Mouse (Mus musculus) CH12F3 (cell line): ENCODE data around the gene Myh7.
"Not testable (repeated sequence)": the region's sequence is repeated elsewhere in the genome, so short reads cannot be mapped to it uniquely, and the experiment has no call there.

Source experiments
- in situ Hi-C: fragments of 300-500 bp; cut with MboI; formaldehyde crosslinking; loops from 2 replicates; pipeline ENCODE4 v1.14.3; 2020; ENCODE audit warnings: low sequenced_read_pairs

The Myh7 gene

DNA sequence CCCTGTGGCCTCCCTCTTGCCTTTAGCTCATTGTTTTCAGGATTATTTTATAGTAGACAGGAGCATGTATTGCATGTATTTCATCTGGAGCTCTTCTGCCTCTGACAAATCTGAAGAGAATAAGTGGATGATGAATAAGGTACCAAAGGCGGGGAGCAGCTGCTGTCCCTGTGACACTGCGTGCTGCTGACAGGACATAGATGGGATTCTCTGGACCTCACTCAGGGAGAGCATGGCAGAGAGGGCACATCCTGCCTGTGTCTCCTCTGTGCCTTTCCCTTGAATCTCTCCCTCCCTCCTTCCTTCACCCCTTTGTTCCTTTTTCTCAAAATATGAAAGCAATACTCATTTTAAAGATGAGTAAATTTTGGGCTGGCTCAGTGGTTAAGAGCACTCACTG, 11.1 kb upstream of the Myh7 start:
- in situ Hi-C loops, result no loop called here

DNA sequence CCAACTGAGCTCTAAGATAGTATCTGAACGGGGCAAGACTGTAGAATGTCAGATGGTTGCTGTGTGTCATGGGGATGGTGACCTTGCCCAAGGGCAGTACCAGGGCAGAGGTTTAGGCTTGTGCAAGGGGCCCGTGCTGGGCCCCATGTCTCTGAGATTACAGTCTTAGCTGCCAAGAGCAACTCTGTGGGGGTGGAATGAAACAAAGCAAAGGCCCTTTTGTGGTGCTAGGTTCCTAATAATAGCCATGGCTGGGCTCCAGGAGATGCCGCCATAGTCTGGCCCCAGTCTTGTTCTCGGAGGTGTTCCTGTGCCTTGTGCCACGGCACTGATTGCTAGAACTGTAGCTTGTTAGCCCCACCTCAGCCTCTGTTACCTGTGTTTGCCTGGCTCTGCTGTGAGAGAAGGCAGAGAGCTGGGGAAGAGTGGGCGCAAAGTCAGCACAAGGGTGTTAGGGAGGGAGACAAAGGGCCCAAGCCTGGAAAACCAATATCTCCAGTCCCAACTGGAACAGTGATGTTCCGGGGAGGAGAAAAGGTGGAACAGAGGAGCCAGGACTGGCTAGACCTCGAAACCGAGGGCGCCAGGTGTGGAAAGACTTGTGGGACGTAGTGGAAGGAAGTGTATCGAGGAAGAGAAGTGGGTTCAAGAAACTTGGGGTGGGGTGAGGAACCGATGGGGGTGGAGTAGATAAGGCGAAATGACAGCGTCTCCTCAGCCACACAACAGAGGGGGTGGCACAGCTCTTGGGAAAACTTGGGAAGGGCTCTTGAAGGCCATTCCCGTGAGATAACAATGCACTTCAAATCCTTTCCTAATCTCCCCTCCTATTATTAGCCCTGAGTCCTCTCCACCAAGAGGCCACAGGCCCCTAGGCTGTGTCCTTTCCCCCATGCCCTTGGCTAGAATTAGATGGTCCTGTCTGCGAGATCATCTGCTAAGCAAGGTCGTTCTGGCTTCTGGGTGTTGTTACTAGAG, 9.7 kb upstream of the Myh7 start:
- in situ Hi-C loops, result no loop called here

DNA sequence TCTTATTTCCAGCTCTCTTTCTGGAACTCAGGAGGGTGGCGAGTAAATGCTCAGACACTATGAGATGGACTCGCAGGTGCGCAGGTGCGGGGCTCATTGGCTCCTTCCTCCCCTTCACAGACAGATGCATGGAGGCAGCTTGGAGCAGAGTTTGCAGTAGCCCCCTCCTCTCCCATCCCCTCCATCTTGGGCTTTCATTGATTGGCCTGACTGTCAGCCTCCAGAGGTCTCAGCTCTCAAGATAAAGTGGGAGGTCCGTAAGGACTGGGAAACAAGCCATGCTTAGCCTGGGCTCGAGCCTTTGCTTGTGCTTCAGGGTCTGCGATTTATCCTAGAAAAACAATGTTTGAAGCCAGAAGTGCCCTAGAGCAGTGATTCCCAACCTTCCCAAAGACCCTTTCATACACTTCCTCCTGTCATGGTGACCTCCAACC, 8.3 kb upstream of the Myh7 start:
- in situ Hi-C loops, result no loop called here

DNA sequence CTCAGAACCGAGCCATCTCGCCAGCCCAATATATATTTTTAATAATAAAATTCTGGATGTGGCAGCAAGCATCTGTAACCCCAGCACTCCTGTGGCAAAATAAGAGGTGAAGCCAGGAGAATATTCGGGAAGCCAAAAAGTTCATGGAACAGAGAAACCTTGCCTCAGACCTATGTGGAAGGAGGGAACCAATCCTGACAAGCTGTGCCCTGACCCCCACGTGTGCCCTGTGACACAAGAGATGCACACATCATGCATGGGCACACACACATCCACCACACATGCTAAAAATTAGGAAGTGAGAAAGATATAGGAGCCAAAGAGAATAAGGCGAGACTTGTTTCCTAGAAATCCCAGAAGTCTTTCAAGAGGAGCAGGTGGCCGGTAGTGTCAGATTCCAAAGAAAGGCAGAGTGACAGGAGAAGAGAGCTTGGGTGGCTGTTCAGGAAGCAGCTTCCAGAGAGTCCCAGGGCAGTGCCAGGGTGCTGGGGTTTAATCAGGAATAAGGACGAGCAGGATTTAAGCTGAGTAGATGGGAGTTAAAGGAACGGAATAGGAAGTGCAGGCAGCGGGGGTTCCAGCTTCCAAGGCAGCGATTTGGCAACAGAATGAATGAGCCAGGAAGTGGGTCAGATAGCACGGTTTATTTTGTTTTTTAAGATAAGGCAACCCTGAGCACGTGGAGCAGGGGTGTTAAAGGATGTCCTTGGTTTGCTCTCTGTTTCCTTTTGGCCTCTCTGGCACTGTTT, 7.7 kb upstream of the Myh7 start:
- in situ Hi-C loops, result no loop called here

DNA sequence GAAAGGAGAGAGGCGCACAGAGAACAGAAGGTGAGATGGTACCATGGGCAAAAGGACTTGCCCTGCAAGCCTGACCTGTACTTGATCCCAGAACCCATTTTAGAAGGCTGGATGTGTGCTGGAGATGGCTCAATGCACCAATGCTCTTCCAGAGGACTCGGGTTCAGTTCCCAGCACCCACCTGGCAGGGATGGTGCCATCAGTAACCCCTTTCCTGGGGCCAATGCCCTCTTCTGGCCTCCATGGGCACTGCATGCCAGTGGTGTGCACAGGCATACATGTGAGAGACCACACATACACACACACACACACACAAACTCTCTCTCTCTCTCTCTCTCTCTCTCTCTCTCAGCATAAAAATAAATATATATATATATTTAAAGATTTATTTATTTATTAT, 7.0 kb upstream of the Myh7 start:
- in situ Hi-C loops, result no loop called here

DNA sequence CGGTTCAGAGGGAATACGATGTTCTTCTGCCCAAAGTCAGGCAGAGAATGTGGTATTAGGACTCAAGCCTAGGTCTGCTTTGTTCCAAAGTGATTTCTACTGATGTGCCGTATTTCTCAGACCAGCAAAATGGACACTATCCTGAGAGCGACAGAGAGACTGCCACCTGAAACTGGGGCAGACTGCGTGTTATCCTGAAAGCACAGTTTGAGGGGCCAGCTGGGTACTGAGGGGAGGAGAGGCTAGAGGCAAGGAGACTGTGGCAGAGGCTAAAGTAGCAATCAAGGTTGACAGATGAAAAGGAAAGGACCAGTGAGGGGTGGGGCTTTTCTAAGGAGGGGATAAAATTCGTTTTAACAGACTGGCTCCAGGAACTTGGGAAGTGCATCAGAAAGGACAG, 6.4 kb upstream of the Myh7 start:
- in situ Hi-C loops, result no loop called here

DNA sequence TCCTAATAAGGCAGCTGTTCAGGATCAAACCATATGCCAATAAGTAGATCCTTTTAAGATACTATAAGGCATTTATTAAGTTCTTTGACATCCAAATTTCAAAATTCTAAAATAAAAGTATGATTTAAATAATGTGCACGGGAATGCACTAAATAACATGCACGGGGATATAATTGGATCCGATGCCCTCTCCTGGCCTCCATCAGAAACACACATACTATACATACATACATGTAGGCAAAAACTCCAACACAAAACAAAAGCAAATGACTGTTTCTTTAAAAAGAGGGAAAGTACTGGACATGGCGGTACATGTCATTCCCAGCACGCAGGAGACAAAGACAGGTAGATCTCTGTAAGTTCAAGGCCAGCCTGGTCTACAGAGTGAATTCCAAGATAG, 5.4 kb upstream of the Myh7 start:
- in situ Hi-C loops, result not testable (repeated sequence)

DNA sequence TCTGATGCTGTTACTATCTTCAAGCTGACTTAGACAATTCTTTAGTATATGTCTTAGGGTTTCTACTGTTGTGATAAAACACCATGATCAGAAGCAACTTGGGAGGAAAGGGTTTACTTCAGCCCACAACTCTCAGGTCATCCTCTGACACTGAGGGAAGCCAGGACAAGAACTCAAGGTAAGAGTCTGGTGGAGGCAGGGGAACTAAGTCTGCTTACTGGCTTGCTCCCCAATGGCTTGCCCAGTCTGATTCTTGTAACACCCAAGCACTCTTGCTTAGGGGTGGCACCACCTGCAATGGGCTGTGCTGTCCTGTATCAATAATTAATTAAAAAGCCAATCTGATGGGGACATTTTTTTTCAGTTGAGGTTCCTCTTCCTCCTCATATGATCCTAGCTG, 4.3 kb upstream of the Myh7 start:
- in situ Hi-C loops, result no loop called here

DNA sequence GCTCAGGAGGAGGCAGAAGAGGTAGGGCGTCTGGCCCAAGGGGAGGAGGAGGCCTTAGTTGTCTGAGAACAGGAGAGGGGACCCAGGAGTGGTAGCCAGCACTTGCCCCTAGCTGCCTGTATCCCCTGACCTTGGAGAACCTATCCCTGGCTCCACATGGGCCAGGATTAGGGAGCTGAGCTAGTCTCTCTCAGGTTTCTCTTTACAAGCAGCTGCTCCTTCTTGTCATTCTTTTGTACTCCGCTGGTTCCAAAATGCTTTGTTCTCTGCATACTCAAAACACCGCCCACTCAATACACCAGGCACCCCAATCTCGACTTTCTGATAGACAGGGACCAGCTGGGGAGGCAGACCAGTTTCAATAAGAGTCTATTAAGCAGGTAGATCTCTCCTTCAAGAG, 2.9 kb upstream of the Myh7 start:
- in situ Hi-C loops, result no loop called here

DNA sequence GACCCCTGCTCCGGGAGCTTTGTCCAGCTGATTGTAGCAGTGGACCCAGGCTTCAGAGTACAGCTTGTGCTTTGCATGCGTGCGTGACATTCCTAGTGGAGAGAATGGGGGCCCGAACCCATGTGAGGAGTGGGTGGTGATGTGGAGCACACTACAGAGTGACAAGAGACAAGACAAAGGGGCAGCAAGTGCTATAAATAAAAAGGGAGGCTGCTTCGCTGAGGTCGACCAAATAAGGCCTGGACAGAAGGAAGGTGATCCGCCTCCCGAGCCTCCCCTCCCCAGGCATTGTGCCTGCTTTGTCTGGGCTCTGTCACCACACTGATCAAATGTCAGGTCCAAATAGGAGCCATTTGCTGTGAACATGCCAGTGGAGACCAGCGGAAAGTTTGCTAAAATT, 2.4 kb upstream of the Myh7 start:
- in situ Hi-C loops, result no loop called here

DNA sequence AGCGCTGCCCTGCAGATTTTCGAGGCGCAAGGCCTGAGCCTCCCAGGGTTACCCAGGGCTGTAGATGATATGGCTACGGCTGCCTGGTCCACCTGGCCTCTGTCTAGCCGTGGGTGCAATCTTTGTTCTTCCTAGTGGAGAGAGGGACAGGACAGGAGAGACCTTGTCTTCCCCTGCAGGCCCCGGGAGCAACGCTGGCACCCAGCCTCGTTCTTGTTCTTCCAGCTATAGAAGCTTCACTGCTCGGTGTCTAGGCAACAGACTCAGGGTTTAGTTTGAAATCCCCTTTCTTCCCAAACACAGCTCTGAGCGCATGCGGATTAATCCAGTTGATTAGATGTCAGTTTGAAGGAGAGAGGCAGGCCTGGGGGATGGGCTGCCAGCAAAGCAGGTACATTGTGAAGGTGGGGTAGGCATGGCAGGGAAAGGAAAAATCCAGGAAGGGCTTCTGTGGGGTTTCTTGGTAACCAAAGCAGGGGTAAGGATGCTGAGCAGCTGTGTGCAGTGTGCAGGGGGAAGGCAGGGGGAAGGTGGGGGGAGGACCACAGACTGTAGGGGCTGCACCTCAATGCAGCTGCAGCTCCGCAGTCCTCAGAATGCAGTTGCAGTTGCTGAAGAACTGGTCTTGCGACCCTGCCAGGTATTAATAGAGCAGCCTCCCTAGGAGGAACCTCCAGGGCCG, 1.2 kb upstream of the Myh7 start:
- in situ Hi-C loops, result no loop called here

DNA sequence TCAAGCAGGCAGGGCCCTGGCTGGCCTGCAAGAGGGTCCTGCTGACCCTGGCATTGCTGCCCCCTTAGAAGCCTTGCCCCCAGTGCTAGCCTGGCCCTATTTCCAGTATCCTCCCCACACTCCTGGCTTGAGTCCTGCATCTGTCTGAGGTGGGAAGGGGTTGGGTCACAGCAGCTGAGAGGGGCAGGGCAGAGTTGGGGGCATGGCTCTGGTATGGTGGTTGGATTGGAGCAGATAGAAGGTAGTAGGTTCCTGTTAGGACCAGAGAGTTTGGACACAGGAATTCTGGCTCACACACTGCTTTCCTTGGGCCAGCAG, 402 bp upstream of the Myh7 start:
- in situ Hi-C loops, result no loop called here

DNA sequence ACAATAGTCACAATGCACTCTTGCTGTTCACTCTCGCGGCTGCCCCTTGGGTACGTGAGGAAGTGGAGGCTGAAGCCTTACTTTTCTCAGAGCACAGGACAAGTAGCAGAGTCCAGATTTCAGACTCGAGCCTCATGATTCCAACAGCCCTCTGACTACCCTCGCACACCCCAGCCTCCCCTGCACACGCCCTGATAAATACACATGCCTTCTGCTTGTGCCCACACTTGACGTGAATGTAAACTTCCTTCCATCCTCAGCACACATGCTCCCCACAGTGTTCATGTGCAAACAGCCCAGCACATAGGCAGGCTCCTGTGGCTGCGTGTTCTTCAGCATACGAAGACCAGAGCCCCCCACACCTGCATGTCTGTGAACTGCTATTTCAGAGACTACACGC, 790 bp downstream of the Myh7 start:
- in situ Hi-C loops, result no loop called here

DNA sequence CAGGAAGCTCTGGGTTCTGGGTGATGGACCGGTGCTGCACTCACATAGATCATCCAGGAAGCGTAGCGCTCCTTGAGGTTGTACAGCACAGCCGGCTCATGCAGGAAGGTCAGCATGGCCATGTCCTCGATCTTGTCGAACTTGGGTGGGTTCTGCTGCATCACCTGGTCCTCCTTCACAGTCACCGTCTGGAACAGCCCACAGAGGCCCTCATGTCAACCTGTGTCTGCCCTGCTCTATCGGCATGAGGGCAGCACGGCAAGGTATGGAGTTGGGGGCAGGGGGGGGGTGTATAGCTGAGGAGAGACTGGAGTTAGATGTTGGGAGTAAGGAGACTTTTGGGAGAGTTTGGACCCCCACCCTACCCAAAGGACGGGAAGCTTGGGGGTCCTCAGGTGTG, 2.2 kb downstream of the Myh7 start:
- in situ Hi-C loops, result no loop called here

DNA sequence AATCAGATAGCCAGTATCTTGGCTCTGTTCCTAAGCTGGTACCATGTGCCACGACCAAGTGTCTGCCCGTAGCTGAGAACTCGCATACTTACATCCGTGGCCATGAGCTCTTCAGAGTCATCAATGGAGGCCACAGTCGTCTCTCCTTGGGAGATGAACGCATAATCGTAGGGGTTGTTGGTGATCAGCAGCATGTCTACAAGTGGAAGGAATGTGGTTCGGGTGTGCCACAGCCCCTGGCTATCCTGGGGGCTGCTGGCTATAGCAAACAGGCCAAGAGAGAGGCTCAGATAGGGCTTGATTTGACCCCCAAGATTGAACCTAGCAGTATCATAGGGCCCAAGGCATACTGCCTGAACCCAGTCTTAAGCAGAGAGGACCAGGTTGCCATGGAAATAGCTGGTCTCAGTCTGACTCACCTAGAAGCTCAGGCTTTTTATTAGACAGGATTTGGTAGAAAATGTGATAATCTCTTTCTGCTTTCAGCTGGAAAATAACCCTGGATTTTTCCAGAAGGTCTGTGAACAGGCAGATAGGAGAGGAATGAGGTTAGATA, 4.5 kb downstream of the Myh7 start:
- in situ Hi-C loops, result no loop called here

DNA sequence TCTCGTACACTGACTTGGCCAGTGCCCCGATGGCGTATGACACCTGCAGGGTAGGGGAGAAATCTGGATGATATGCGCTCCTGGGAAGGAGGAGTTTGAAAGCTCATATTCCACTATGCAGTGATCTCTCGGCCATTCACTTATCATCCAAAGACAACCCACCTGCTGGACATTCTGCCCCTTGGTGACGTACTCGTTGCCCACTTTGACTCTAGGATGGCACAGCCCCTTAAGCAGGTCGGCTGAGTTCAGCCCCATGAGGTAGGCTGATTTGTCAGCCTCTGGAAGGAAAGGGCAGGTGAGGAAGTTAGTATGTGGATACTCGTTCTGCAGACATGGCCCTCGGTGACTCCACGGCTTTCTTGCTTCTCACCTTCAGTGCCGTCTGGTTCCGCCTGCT, 5.5 kb downstream of the Myh7 start:
- in situ Hi-C loops, result no loop called here

DNA sequence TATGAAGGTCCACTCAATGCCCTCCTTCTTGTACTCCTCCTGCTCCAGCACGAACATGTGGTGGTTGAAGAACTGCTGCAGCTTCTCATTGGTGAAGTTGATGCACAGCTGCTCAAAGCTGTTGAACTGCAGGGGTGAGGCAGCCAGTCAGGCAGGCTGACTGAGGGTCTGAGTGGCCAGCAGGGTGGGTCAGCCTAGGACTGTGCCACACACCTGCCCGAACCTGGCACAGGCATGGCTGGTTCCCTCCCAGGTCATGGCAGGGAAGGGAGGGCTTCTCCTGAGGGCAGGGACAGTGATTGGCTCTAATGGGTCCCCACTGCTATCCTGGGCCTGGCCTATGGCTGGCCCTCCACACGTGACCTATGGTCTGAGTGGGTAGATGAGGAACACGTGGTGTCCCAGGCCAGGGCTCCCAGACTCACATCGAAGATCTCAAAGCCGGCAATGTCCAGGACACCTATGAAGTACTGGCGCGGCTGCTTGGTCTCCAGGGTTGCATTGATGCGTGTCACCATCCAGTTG, 6.0 kb downstream of the Myh7 start:
- in situ Hi-C loops, result not testable (repeated sequence)

DNA sequence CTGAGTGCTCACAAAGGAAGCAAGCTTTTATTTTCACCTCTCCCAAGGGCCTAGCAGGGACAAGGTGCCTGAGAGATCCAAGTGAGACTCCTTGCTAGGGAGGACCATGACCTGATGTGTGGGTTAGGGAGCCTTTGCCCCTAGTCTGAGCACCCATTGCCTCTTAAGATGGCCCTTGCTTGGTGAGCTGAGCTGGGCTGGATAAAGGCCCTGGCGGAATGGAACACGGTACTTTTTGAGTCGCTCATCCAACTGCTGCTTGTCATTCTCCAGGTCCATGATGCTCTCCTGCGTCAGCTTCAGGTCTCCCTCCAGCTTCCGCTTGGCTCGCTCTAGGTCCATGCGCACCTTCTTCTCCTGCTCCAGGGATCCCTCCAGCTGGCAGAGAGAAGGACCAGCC, 12.5 kb downstream of the Myh7 start:
- in situ Hi-C loops, result no loop called here

DNA sequence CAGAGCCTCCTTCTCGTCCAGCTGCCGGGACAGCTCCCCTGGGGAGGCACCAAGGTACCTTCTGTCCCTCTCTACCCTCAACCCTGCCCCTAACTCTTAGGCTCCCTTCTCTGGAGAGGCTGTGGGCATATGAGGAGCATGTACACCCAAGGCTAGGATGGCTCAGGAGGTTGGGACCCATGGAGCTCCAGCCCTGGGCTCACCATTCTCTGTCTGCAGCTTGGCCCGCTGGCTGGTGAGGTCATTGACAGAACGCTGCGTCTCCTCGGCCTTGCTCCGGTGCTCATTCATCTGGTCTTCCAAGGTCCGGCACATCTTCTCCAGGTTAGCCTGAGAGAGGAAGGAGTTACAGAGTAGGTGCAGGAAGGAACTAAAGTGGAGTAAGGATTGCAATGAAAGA, 15.8 kb downstream of the Myh7 start:
- in situ Hi-C loops, result no loop called here

DNA sequence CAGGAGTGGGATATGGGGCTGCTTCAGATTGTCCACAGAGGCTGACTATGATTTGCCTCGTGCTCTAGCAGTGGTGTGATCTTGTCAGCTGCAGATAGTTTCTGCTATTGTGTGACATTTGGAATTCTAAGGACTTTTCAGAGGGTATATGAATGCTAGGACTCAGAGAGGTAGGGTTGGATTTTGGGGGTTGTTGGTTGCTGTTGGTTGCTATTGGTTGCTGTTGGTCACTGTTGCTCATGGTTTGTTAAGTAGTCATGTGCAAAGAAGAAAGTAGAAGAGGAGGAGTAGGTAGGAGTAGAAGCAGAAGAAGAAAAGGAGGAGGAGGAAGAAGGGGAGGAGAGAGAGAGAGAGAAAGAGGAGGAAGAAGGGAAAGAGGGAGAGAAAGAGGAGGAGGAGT, 17.8 kb downstream of the Myh7 start, which contains the start of gene Gm17428:
Gm17428 (plus strand) TSS at position 301 of the 400 bp plus-strand sequence.
- in situ Hi-C loops, result no loop called here
